Mouse (Mus musculus) kidney, adult 2 months (tissue): ENCODE data around the gene Elp5. TPM values are rescaled to one million over a fixed set of nuclear protein-coding genes. Genes with fewer than 3 reads are reported as not detected.

ENCODE experiments used
- DNase-seq: peaks from one replicate; pipeline ENCODE4 v3.0.0; 2021
- H3K27ac ChIP-seq: fragments of 200-500 bp; 2 replicates; pipeline ENCODE4 v1.5.1; 2012; ENCODE audit warnings: low read depth, low read length, control low read depth, inconsistent platforms; ENCODE audit not compliant: insufficient read depth
- H3K27me3 ChIP-seq: fragments of 200-500 bp; replicated peaks from 2 replicates; pipeline ENCODE4 v1.6.1; 2012; ENCODE audit warnings: mild to moderate bottlenecking, moderate library complexity, low read length, inconsistent platforms; ENCODE audit not compliant: control insufficient read depth, insufficient read depth
- H3K36me3 ChIP-seq: fragments of 200-500 bp; 2 replicates; pipeline ENCODE4 v1.6.1; 2012; ENCODE audit warnings: mild to moderate bottlenecking, moderate library complexity, low read length, inconsistent platforms; ENCODE audit not compliant: control insufficient read depth, insufficient read depth
- H3K4me1 ChIP-seq: fragments of 200-500 bp; 2 replicates; pipeline ENCODE4 v1.6.1; 2011; ENCODE audit warnings: low read length; ENCODE audit not compliant: control insufficient read depth, insufficient read depth
- H3K4me3 ChIP-seq: fragments of 200-500 bp; 2 replicates; pipeline ENCODE4 v1.5.1; 2011; ENCODE audit warnings: mild to moderate bottlenecking, low read depth, low read length, control low read depth; ENCODE audit not compliant: insufficient read depth
- CTCF ChIP-seq: fragments of 200-500 bp; conservative IDR thresholded peaks from 2 replicates; pipeline ENCODE4 v1.5.1; 2011; ENCODE audit warnings: low read depth, mild to moderate bottlenecking, control low read depth, low read length, moderate library complexity, mixed read lengths; ENCODE audit not compliant: insufficient read depth, insufficient read length
- POLR2A ChIP-seq: fragments of 200-500 bp; IDR thresholded peaks from one replicate; pipeline ENCODE4 v1.6.1; 2011; ENCODE audit warnings: low read depth, low read length, control low read depth
- WGBS: fragments of 180-500 bp; shearing (Covaris S2); methylation state at CpG from one replicate; pipeline ENCODE4 v1.1.7; 2018; 5-methylcytosine and 5-hydroxymethylcytosine counted together
- polyA plus RNA-seq: library from polyadenylated mRNA; depleted of rRNA; stranded (reverse); fragments of >200 nt; gene quantifications from 2 replicates; pipeline ENCODE4 v1.2.3, GENCODE M21; 2012

The Elp5 gene
- polyA plus RNA-seq, 1 experiment, result 66.3 TPM

- H3K4me3 ChIP-seq, result no peak overlapping the region
- peaks cover 9% of the 10 kb centered on the region for H3K4me1 ChIP-seq
- no peaks in the 10 kb centered on the region for H3K36me3 ChIP-seq
- DNase-seq, result peak; percentile 44
- H3K27me3 ChIP-seq, result 0 out of 2 replicates have a peak, but pooled peaks cover 1% of the 10 kb centered on the region
- peak overlapping the region; percentile 73 for H3K27ac ChIP-seq
- WGBS, result 53% methylated on average over 5 of the region's 5 CpGs
- TF ChIP-seq POLR2A (no peak), CTCF (no peak)
These were observed 44.5 kb downstream of the Elp5 start for GRCm38 (mm10) chr11:69937834-69938233.

GRCm38 (mm10) chr11:69937385-69937784 is 44.9 kb downstream of the Elp5 start:
- peak; percentile 57 for DNase-seq
- TF ChIP-seq POLR2A, result no peak
- Histone ChIP-seq H3K36me3 (no peaks in the 10 kb centered on the region), H3K27ac (peak overlapping the region; percentile 68), H3K4me3 (no peak overlapping the region), H3K27me3 (0 out of 2 replicates have a peak, but pooled peaks cover 1% of the 10 kb centered on the region), H3K4me1 (peaks cover 9% of the 10 kb centered on the region)
- 29% methylated on average over 4 of the region's 4 CpGs for WGBS

- DNase-seq, result peak; percentile 66
- Histone ChIP-seq H3K36me3 (no peaks in the 10 kb centered on the region), H3K27me3 (0 out of 2 replicates have a peak, but pooled peaks cover 1% of the 10 kb centered on the region), H3K4me3 (peak overlapping the region; percentile 13; the same call in 1 of the 2 replicates), H3K27ac (peak overlapping the region; percentile 68), H3K4me1 (peaks cover 9% of the 10 kb centered on the region)
- 16% methylated on average over 9 of the region's 9 CpGs for WGBS
- TF ChIP-seq POLR2A, result no peak
- no peak for TF ChIP-seq CTCF
These were observed 45.5 kb downstream of the Elp5 start for GRCm38 (mm10) chr11:69936714-69937347.

GRCm38 (mm10) chr11:69936156-69936555 is 46.2 kb downstream of the Elp5 start:
- H3K4me3 ChIP-seq, result peak overlapping the region; percentile 13
- H3K27me3 ChIP-seq, result 0 out of 2 replicates have a peak, but pooled peaks cover 1% of the 10 kb centered on the region
- peaks cover 9% of the 10 kb centered on the region for H3K4me1 ChIP-seq
- peak; percentile 57 for DNase-seq
- H3K27ac ChIP-seq, result peak overlapping the region; percentile 68
- 2% methylated on average over 26 of the region's 30 CpGs for WGBS
- H3K36me3 ChIP-seq, result no peaks in the 10 kb centered on the region
- TF ChIP-seq POLR2A, result no peak
- no peak for TF ChIP-seq CTCF

GRCm38 (mm10) chr11:69935137-69935879 is 47.0 kb downstream of the Elp5 start, which contains the start of gene Ybx2:
Gene Ybx2, plus strand, starts transcription at chr11:69935796.
- H3K4me1 ChIP-seq, result peaks cover 9% of the 10 kb centered on the region
- DNase-seq, result peak; percentile 94
- TF ChIP-seq CTCF (no peak), POLR2A (no peak)

GRCm38 (mm10) chr11:69934681-69935080 is 47.6 kb downstream of the Elp5 start:
- Histone ChIP-seq H3K36me3 (no peaks in the 10 kb centered on the region), H3K27me3 (0 out of 2 replicates have a peak, but pooled peaks cover 1% of the 10 kb centered on the region), H3K4me3 (no peak overlapping the region), H3K4me1 (peaks cover 9% of the 10 kb centered on the region), H3K27ac (no peak overlapping the region)
- DNase-seq, result no peak
- 23% methylated on average over 6 of the region's 6 CpGs for WGBS
- TF ChIP-seq CTCF (no peak), POLR2A (no peak)

More at GRCm38 (mm10) chr11:69935137-69935879, 47.0 kb downstream of the Elp5 start, which contains the start of gene Ybx2:
- Histone ChIP-seq H3K27me3 (0 out of 2 replicates have a peak, but pooled peaks cover 1% of the 10 kb centered on the region), H3K36me3 (no peaks in the 10 kb centered on the region), H3K27ac (peak within 1 kb of the TSS; percentile 68), H3K4me3 (peak within 1 kb of the TSS; percentile 13)
- WGBS, result 3% methylated on average over 62 of the region's 62 CpGs

- peaks cover 9% of the 10 kb centered on the region for H3K4me1 ChIP-seq
- DNase-seq, result peak; percentile 90
- WGBS, result 2% methylated on average over 18 of the region's 18 CpGs
- TF ChIP-seq CTCF (peak; percentile 85), POLR2A (no peak)
- no peak overlapping the region for H3K4me3 ChIP-seq
- H3K36me3 ChIP-seq, result no peaks in the 10 kb centered on the region
- 0 out of 2 replicates have a peak, but pooled peaks cover 1% of the 10 kb centered on the region for H3K27me3 ChIP-seq
- no peak overlapping the region for H3K27ac ChIP-seq
These were observed 48.1 kb downstream of the Elp5 start for GRCm38 (mm10) chr11:69934169-69934568.
